Comparison of ENCODE assay signal across 14 mouse cellular contexts in genomic region chr16:94760732-94761131, GRCm38 (mm10).
DNase-seq lines count a peak whose midpoint lies in the region; ATAC-seq lines count a peak whose summit lies in the region.
"Had no signal": no experiment of that assay in that cellular context is flagged by ENCODE, and none has a peak within 500 bp of the region (broad histone marks: within the 10 kb centered on the region; RNA-seq: fewer than 3 reads in every experiment).

No protein-coding gene starts in this region.

- WGBS in heart, embryonic 11.5 days (ENCODE audit: insufficient replicate concordance): 46% methylated on average over 7 of the region's 11 CpGs

- H3K36me3 ChIP-seq in heart, embryonic 11.5 days (ENCODE audit: control insufficient read depth, insufficient read depth, low read length): no peaks in the 10 kb centered on the region
- H3K36me3 ChIP-seq: hindbrain, embryonic 12.5 days; limb, embryonic 10.5 days had no signal

- DNase-seq in heart, adult 8-10 months (ENCODE audit: low spot score): no peak
- DNase-seq in ES-CJ7 (ENCODE audit: low read depth, low spot score): peak; percentile 89
- peak; percentile 11 for DNase-seq in induced T-regulatory cell, adult 2 months (ENCODE audit: low read depth)
- DNase-seq in adrenal gland, adult (ENCODE audit: inconsistent age in 2 of 2, low spot score in 1 of 2): no peak
- DNase-seq in left cerebral cortex, adult 9 months (ENCODE audit: low spot score in 2 of 2): no peak
- DNase-seq in cerebellum, adult 9-10 months: no peak
- DNase-seq: B cell, adult 2 months; cerebellum, postnatal 36 days; heart, adult 18-20 months; thymus, postnatal 14 days had no signal

- no peaks in the 10 kb centered on the region for H3K4me1 ChIP-seq in heart, embryonic 11.5 days (ENCODE audit: control insufficient read depth, insufficient read depth, low read length)
- H3K4me1 ChIP-seq: limb, embryonic 10.5 days had no signal

- H3K9me3 ChIP-seq in heart, embryonic 11.5 days (replicated peaks; ENCODE audit: control insufficient read depth, low read length): no peaks in the 10 kb centered on the region
- H3K9me3 ChIP-seq: hindbrain, embryonic 12.5 days; limb, embryonic 10.5 days had no signal

- ATAC-seq in heart, embryonic 11.5 days (replicated peaks; ENCODE audit: insufficient number of reproducible peaks, low FRiP score, low TSS enrichment): 0 out of 2 replicates have a peak, but pooled peaks have one; percentile 52
- peak; percentile 74 for ATAC-seq in megakaryocyte progenitor cell, adult 5-6 weeks (replicated peaks; ENCODE audit: poor library complexity)

- no peak overlapping the region for H3K27ac ChIP-seq in heart, embryonic 11.5 days (ENCODE audit: low read depth, low read length)
- H3K27ac ChIP-seq: hindbrain, embryonic 12.5 days; limb, embryonic 10.5 days had no signal

- H3K27me3 ChIP-seq in heart, embryonic 11.5 days (ENCODE audit: control insufficient read depth, insufficient read depth, low read length): no peaks in the 10 kb centered on the region
- H3K27me3 ChIP-seq: hindbrain, embryonic 12.5 days had no signal

- H3K9ac ChIP-seq in heart, embryonic 11.5 days (ENCODE audit: low read depth, low read length): no peak overlapping the region
- H3K9ac ChIP-seq: hindbrain, embryonic 12.5 days had no signal

- no peak overlapping the region for H3K4me3 ChIP-seq in heart, embryonic 11.5 days (ENCODE audit: low read depth, low read length)
- H3K4me3 ChIP-seq: hindbrain, embryonic 12.5 days; limb, embryonic 10.5 days had no signal

- no peak overlapping the region for H3K4me2 ChIP-seq in heart, embryonic 11.5 days
- H3K4me2 ChIP-seq: hindbrain, embryonic 12.5 days had no signal

Comparison
In these comparisons a context has a peak if more than half of its experiments do, and no peak if none do; other contexts are left out.
1. DNase-seq: peak in ES-CJ7 (single experiment) and induced T-regulatory cell, adult 2 months (single experiment); none in heart, adult 8-10 months (single experiment), adrenal gland, adult (0 of 2), left cerebral cortex, adult 9 months (0 of 2) and cerebellum, adult 9-10 months (single experiment).